Mouse (Mus musculus) small intestine, adult 2 months (tissue): ENCODE data around the gene Xpo6. TPM values are rescaled to one million over a fixed set of nuclear protein-coding genes. Genes with fewer than 3 reads are reported as not detected.

Experiments
- H3K27ac ChIP-seq: fragments of 200-500 bp; 2 replicates; pipeline ENCODE4 v1.5.1; 2012; ENCODE audit warnings: low read depth, low read length, control low read depth, inconsistent platforms; ENCODE audit not compliant: insufficient read depth
- H3K27me3 ChIP-seq: fragments of 200-500 bp; 2 replicates; pipeline ENCODE4 v1.6.1; 2012; ENCODE audit warnings: mild to moderate bottlenecking, moderate library complexity, low read length, inconsistent platforms; ENCODE audit not compliant: control insufficient read depth, insufficient read depth
- H3K36me3 ChIP-seq: fragments of 200-500 bp; 2 replicates; pipeline ENCODE4 v1.6.1; 2012; ENCODE audit warnings: mild to moderate bottlenecking, low read length, control low read depth, inconsistent platforms; ENCODE audit not compliant: control insufficient read depth, insufficient read depth
- H3K4me1 ChIP-seq: fragments of 200-500 bp; 2 replicates; pipeline ENCODE4 v1.6.1; 2012; ENCODE audit warnings: low read length, inconsistent platforms, mixed read lengths; ENCODE audit not compliant: control insufficient read depth, insufficient read depth, insufficient read length
- H3K4me3 ChIP-seq: fragments of 200-500 bp; 2 replicates; pipeline ENCODE4 v1.5.1; 2012; ENCODE audit warnings: low read depth, mild to moderate bottlenecking, control low read depth, inconsistent platforms, low read length, moderate library complexity
- CTCF ChIP-seq: fragments of 200-500 bp; IDR thresholded peaks from 2 replicates; pipeline ENCODE4 v1.5.1; 2012; ENCODE audit warnings: low read depth, mild to moderate bottlenecking, control low read depth, inconsistent platforms, low read length, moderate library complexity, mixed read lengths; ENCODE audit not compliant: insufficient replicate concordance, insufficient read length; ENCODE audit errors: extremely low read depth
- POLR2A ChIP-seq: fragments of 200-500 bp; IDR thresholded peaks from 2 replicates; pipeline ENCODE4 v1.6.1; 2012; ENCODE audit warnings: low read depth, mild to moderate bottlenecking, control low read depth, inconsistent platforms, low read length, moderate library complexity
- WGBS: fragments of 180-500 bp; shearing (Covaris S2); methylation state at CpG from one replicate; pipeline ENCODE4 v1.1.7; 2018; 5-methylcytosine and 5-hydroxymethylcytosine counted together
- polyA plus RNA-seq: library from polyadenylated mRNA; depleted of rRNA; stranded (reverse); fragments of >200 nt; gene quantifications from 2 replicates; pipeline ENCODE4 v1.2.3, GENCODE M21; 2012

Xpo6 gene
- polyA plus RNA-seq, 1 experiment, result 145 TPM

GRCm38 (mm10) chr7:126240814-126241360, 40.6 kb upstream of the Xpo6 start:
- Histone ChIP-seq H3K4me1 (no peaks in the 10 kb centered on the region; the same call in 1 of the 2 replicates), H3K4me3 (no peak overlapping the region), H3K36me3 (no peaks in the 10 kb centered on the region), H3K27me3 (no peaks in the 10 kb centered on the region), H3K27ac (no peak overlapping the region)
- no peak for TF ChIP-seq CTCF
- TF ChIP-seq POLR2A, result no peak
- 58% methylated on average over 14 of the region's 14 CpGs for WGBS

GRCm38 (mm10) chr7:126236794-126237192, 36.5 kb upstream of the Xpo6 start:
- Histone ChIP-seq H3K36me3 (no peaks in the 10 kb centered on the region), H3K4me1 (no peaks in the 10 kb centered on the region; the same call in 1 of the 2 replicates), H3K27me3 (no peaks in the 10 kb centered on the region), H3K27ac (no peak overlapping the region), H3K4me3 (no peak overlapping the region)
- TF ChIP-seq CTCF, result no peak
- WGBS, result 55% methylated on average over 5 of the region's 5 CpGs

- Histone ChIP-seq H3K27ac (peak overlapping the region; percentile 47), H3K4me1 (no peaks in the 10 kb centered on the region; the same call in 1 of the 2 replicates), H3K4me3 (no peak overlapping the region), H3K27me3 (no peaks in the 10 kb centered on the region), H3K36me3 (no peaks in the 10 kb centered on the region)
- WGBS, result 56% methylated on average over 11 of the region's 11 CpGs
- TF ChIP-seq CTCF (no peak), POLR2A (no peak)
Measured at GRCm38 (mm10) chr7:126236083-126236793, 35.9 kb upstream of the Xpo6 start.

- no peaks in the 10 kb centered on the region for H3K27me3 ChIP-seq
- H3K4me3 ChIP-seq, result no peak overlapping the region
- 88% methylated on average over 3 of the region's 3 CpGs for WGBS
- H3K4me1 ChIP-seq, result no peaks in the 10 kb centered on the region; the same call in 1 of the 2 replicates
- no peaks in the 10 kb centered on the region for H3K36me3 ChIP-seq
- TF ChIP-seq POLR2A (no peak), CTCF (no peak)
- no peak overlapping the region for H3K27ac ChIP-seq
Measured at GRCm38 (mm10) chr7:126234611-126235010, 34.3 kb upstream of the Xpo6 start.

GRCm38 (mm10) chr7:126232345-126233071, 32.2 kb upstream of the Xpo6 start:
- WGBS, result 43% methylated on average over 8 of the region's 8 CpGs
- no peak for TF ChIP-seq CTCF
- no peak for TF ChIP-seq POLR2A

GRCm38 (mm10) chr7:126230357-126231148, 30.3 kb upstream of the Xpo6 start:
- Histone ChIP-seq H3K36me3 (no peaks in the 10 kb centered on the region), H3K4me1 (no peaks in the 10 kb centered on the region), H3K27ac (no peak overlapping the region), H3K4me3 (no peak overlapping the region), H3K27me3 (no peaks in the 10 kb centered on the region; the same call in 1 of the 2 replicates)
- TF ChIP-seq CTCF (no peak), POLR2A (no peak)
- 52% methylated on average over 8 of the region's 8 CpGs for WGBS

More at GRCm38 (mm10) chr7:126232345-126233071, 32.2 kb upstream of the Xpo6 start:
- no peaks in the 10 kb centered on the region; the same call in 1 of the 2 replicates for H3K4me1 ChIP-seq
- no peak overlapping the region for H3K27ac ChIP-seq
- H3K36me3 ChIP-seq, result no peaks in the 10 kb centered on the region
- H3K27me3 ChIP-seq, result no peaks in the 10 kb centered on the region; the same call in 1 of the 2 replicates
- H3K4me3 ChIP-seq, result no peak overlapping the region
